Mouse (Mus musculus) thymus, adult 2 months (tissue): Measurements from ENCODE around the gene Rtn4r. TPM values are rescaled to one million over a fixed set of nuclear protein-coding genes. Genes with fewer than 3 reads are reported as not detected.

Experiments
- DNase-seq: peaks from one replicate; pipeline ENCODE4 v3.0.0; 2021
- H3K27ac ChIP-seq: fragments of 200-500 bp; 2 replicates; pipeline ENCODE4 v1.5.1; 2012; ENCODE audit warnings: low read length, control low read depth; ENCODE audit not compliant: control insufficient read depth, insufficient read depth
- H3K27me3 ChIP-seq: fragments of 200-500 bp; 2 replicates; pipeline ENCODE4 v1.6.1; 2012; ENCODE audit warnings: mild to moderate bottlenecking, low read length, moderate library complexity, mixed read lengths; ENCODE audit not compliant: control insufficient read depth, insufficient read depth
- H3K36me3 ChIP-seq: fragments of 200-500 bp; 2 replicates; pipeline ENCODE4 v1.6.1; 2012; ENCODE audit warnings: mild to moderate bottlenecking, low read length, moderate library complexity; ENCODE audit not compliant: control insufficient read depth, insufficient read depth
- H3K4me1 ChIP-seq: fragments of 200-500 bp; replicated peaks from 2 replicates; pipeline ENCODE4 v1.6.1; 2012; ENCODE audit warnings: low read length; ENCODE audit not compliant: control insufficient read depth, insufficient read depth
- H3K4me3 ChIP-seq: fragments of 200-500 bp; 2 replicates; pipeline ENCODE4 v1.5.1; 2012; ENCODE audit warnings: mild to moderate bottlenecking, low read length, control low read depth, moderate library complexity; ENCODE audit not compliant: control insufficient read depth, insufficient read depth
- CTCF ChIP-seq: fragments of 200-500 bp; IDR thresholded peaks from 2 replicates; pipeline ENCODE4 v1.5.1; 2012; ENCODE audit warnings: mild to moderate bottlenecking, control low read depth, low read length, moderate library complexity, borderline replicate concordance; ENCODE audit not compliant: control insufficient read depth, poor library complexity, insufficient read depth; ENCODE audit errors: extremely low read depth
- POLR2A ChIP-seq: fragments of 200-500 bp; IDR thresholded peaks from 2 replicates; pipeline ENCODE4 v1.6.1; 2012; ENCODE audit warnings: mild to moderate bottlenecking, low read length, control low read depth, moderate library complexity; ENCODE audit not compliant: control insufficient read depth, poor library complexity, insufficient read depth; ENCODE audit errors: extremely low read depth
- WGBS: fragments of 180-500 bp; shearing (Covaris S2); methylation state at CpG from one replicate; pipeline ENCODE4 v1.1.7; 2018; 5-methylcytosine and 5-hydroxymethylcytosine counted together
- polyA plus RNA-seq: library from polyadenylated mRNA; depleted of rRNA; stranded (reverse); fragments of >200 nt; gene quantifications from 2 replicates; pipeline ENCODE4 v1.2.3, GENCODE M21; 2012

Gene Rtn4r
- polyA plus RNA-seq, 1 experiment, result 6.6 TPM

DNA sequence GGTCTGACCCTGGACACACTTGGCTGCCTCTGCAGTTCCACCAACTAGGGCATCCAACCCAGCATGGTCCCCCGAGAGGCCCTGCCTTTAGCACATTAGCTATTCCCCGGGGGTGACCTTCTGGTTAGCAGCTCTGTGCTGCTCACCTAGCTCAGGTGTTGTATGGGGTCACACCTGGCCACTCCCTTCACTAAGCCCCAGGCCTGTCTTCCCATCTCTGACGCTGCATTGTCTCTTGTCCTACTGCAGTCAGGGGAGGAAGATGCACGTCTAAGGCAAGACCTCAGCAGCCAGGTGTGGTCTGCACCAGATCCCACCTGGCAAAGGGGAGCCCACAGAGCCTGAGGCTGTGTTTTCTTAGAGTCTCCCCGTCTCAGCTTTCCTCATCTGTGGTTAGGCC is 2.0 kb downstream of the Rtn4r start:
- TF ChIP-seq POLR2A, result no peak
- TF ChIP-seq CTCF, result no peak
- H3K4me1 ChIP-seq, result peaks cover 12% of the 10 kb centered on the region
- WGBS, result 70% methylated on average over 5 of the region's 5 CpGs

DNA sequence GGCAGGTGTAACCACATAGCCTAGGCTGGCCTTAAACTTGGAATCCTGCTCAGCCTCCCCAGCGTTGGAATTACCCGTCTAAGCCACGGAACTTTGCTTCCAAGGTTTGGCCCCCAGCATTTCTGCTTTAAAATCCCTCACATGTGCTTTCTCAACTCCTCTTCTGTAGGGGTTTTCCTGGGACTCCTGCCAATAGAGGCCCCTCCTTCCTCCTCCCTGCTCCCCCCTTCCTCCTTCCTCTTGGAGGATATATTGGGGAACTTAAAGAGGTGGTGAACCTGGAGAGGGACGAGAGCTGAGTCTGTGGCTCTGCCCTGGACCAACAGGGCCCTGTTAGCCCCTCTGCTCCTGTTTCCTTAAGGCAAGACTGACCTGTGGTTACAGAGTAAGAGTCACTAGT is 2.8 kb downstream of the Rtn4r start:
- WGBS, result 50% methylated on average over 4 of the region's 4 CpGs
- Histone ChIP-seq H3K27me3 (peaks cover 9% of the 10 kb centered on the region; the same call in 1 of the 2 replicates), H3K4me1 (peaks cover 12% of the 10 kb centered on the region), H3K4me3 (no peak overlapping the region), H3K27ac (no peak overlapping the region), H3K36me3 (no peaks in the 10 kb centered on the region)
- TF ChIP-seq POLR2A, result no peak
- TF ChIP-seq CTCF, result no peak
- DNase-seq, result no peak

More for the DNA sequence above, 2.0 kb downstream of the Rtn4r start:
- no peak for DNase-seq
- peaks cover 9% of the 10 kb centered on the region; the same call in 1 of the 2 replicates for H3K27me3 ChIP-seq
- no peaks in the 10 kb centered on the region for H3K36me3 ChIP-seq
- H3K27ac ChIP-seq, result no peak overlapping the region
- no peak overlapping the region for H3K4me3 ChIP-seq

DNA sequence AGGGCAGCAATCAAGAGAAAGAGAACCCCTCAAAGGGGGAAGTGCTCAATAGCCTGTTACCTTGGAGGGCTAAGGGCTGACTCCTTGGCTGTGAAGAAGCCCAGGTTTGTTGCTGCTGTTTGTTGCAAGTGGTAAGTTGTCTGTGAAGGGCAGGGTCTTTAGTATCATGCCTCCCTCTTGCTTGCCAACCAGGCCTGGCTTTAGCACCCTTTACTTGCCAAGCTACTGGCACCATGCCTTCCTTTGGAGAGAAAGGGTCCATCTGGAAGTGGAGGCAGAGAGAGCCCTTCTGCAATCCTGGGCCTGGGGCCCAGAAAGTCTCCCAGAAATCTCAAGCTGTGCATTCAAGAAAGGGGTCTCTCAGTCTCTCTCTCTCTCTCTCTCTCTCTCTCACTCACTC is 3.3 kb downstream of the Rtn4r start:
- H3K4me3 ChIP-seq, result no peak overlapping the region
- H3K27ac ChIP-seq, result no peak overlapping the region
- peaks cover 12% of the 10 kb centered on the region for H3K4me1 ChIP-seq
- DNase-seq, result no peak
- H3K27me3 ChIP-seq, result peaks cover 9% of the 10 kb centered on the region; the same call in 1 of the 2 replicates
- TF ChIP-seq CTCF, result no peak
- no peak for TF ChIP-seq POLR2A
- no peaks in the 10 kb centered on the region for H3K36me3 ChIP-seq

DNA sequence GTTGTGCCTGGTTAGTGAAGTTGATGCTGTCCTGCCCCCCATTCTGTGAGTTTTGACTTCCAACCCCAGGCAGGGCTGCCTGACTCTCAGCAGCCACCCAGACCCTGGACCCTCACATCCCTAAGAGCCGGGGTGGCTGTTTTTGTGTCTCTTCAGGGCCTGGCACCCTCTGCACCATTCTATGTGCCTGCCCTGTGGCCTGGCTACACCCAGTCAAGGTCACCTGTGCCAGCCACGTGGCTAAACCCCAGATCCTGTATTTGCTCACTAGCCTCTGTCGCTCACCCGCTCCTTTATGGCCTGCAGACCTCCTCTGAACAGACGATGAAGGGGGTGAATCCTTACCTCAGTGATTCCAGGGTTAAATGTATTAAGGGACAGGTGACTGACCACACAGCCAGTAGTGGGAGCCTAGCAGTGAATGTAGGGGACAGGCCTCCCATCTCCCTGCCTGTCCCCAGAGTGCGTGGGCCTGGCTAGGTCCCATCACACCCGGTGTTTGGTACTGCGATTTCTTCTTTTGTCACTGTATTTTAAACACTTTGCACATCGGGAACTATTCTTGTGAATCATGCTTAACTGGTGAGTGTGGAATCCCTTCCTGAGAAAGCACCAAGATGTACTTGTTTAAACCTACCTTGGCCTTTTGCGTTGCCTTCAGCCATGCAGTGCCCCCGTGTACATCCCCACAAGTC is 4.0 kb downstream of the Rtn4r start:
- Histone ChIP-seq H3K4me3 (no peak overlapping the region), H3K27ac (no peak overlapping the region), H3K27me3 (peaks cover 9% of the 10 kb centered on the region; the same call in 1 of the 2 replicates), H3K4me1 (peaks cover 18% of the 10 kb centered on the region), H3K36me3 (no peaks in the 10 kb centered on the region)
- TF ChIP-seq CTCF (no peak), POLR2A (no peak)
- no peak for DNase-seq
- 93% methylated on average over 11 of the region's 11 CpGs for WGBS

DNA sequence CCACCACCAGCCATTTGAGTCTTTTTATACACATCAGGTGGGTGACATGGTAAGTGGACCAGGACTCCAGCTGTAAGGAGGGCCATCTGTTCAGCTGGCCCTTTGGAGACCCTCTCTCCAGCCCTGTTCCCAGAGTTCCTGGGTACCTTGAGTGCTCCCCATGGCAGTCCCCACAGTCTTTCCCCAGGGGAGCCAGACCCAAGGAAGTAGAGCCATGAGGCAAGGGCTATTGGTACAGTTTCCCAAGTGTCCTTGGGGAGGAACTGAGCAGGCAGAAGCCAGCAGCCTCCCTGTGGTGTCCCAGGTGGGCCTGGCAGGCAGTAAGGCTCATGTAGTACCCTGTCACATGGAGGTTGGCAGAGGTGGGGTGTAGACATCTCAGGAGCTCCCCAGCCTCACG is 4.6 kb downstream of the Rtn4r start:
- TF ChIP-seq POLR2A (no peak), CTCF (no peak)
- DNase-seq, result no peak
- Histone ChIP-seq H3K27ac (no peak overlapping the region), H3K36me3 (no peaks in the 10 kb centered on the region), H3K4me3 (no peak overlapping the region), H3K4me1 (peaks cover 14% of the 10 kb centered on the region), H3K27me3 (peaks cover 9% of the 10 kb centered on the region; the same call in 1 of the 2 replicates)
- 92% methylated on average over 1 of the region's 1 CpGs for WGBS

DNA sequence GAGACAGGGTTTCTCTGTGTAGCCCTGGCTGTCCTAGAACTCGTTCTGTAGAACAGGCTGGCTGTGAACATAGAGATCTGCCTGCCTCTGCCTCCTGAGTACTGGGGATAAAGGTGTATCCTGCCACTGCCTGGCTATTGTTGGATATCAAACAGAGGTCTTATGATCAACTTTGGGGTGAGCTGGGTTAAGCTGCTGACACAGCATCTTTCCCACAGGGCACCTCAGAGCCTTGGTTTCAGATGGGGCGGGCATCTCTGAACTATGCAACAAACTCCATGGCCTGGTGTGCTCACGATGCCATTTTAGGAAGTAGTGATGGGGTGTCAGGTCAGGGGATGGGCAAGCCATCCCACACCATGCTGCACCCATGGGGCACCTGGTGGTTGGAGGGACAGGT is 5.1 kb downstream of the Rtn4r start:
- TF ChIP-seq CTCF (no peak), POLR2A (no peak)
- no peak for DNase-seq
- H3K4me1 ChIP-seq, result peaks cover 12% of the 10 kb centered on the region
- H3K4me3 ChIP-seq, result no peak overlapping the region
- H3K27me3 ChIP-seq, result peaks cover 9% of the 10 kb centered on the region; the same call in 1 of the 2 replicates
- 90% methylated on average over 3 of the region's 3 CpGs for WGBS
- H3K36me3 ChIP-seq, result no peaks in the 10 kb centered on the region
- no peak overlapping the region for H3K27ac ChIP-seq

DNA sequence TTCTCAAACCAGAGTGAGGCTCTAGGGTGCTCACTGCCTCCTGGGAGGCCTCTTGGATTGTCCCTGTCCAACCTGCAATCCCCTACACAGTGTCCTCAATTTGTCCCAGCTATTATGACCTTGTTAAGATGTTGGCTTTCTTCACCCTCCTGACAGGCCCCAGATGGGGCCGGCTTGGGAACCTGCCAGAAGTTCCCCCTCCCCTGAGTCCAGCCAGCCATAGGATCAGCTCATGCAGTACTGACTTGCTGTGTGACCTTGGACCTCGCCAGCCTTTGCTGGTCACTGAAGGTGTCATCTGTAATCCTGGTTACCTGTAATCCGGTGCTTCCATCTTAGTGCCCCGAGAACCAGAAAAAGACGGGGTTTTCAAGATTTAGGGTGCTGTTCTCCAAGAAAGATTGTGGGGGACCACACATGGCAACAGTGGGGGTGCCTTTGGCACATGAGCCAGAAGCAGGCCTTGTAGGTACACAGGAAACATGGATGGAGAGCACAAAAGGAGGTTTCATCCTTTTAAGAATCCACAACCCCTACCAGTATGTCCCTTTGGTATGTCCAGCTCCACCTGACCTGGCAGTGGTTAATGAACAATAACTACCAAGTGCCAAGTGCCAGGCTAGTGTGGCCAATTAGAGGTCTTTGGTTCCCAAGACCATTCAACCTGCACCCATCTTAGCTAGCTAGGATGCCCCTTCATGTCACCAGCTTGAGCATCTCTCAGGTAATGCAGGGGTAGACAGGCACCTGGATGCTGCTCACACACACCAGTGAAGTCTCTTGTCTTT is 5.9 kb downstream of the Rtn4r start:
- DNase-seq, result no peak
- H3K27me3 ChIP-seq, result peaks cover 2% of the 10 kb centered on the region; the same call in 1 of the 2 replicates
- no peaks in the 10 kb centered on the region for H3K36me3 ChIP-seq
- WGBS, result 95% methylated on average over 5 of the region's 5 CpGs
- H3K4me1 ChIP-seq, result peaks cover 6% of the 10 kb centered on the region
- no peak overlapping the region for H3K4me3 ChIP-seq
- no peak overlapping the region for H3K27ac ChIP-seq
- TF ChIP-seq CTCF, result no peak
- no peak for TF ChIP-seq POLR2A
